Mouse (Mus musculus) thymus, postnatal 0 days (tissue): ENCODE data around the gene Atf4. TPM values are rescaled to one million over a fixed set of nuclear protein-coding genes. Genes with fewer than 3 reads are reported as not detected.

Experiments
- DNase-seq: peaks from one replicate; pipeline ENCODE4 v3.0.0-alpha.2; 2015; ENCODE audit warnings: low spot score
- polyA plus RNA-seq: library from polyadenylated mRNA; unstranded; fragments of >200 nt; fragmentation: Nextera tagmentation; extraction: Ambion mirVana; gene quantifications from 2 replicates; pipeline ENCODE4 v1.2.1, GENCODE M21; 2015

Atf4 gene
- 103 and 106 TPM in 2 replicates for polyA plus RNA-seq

GRCm38 (mm10) chr15:80254847-80255645, at the start of gene Atf4:
Gene Atf4 (plus strand): TSS chr15:80255184.
- peak; percentile 100 for DNase-seq

- no peak for DNase-seq
These were observed 48.9 kb upstream of the Atf4 start for GRCm38 (mm10) chr15:80206057-80206565.

- DNase-seq: no peak
These were observed 46.5 kb upstream of the Atf4 start for GRCm38 (mm10) chr15:80208446-80208845.

- DNase-seq: no peak
These were observed 41.3 kb upstream of the Atf4 start for GRCm38 (mm10) chr15:80213688-80214087.

GRCm38 (mm10) chr15:80215716-80216479, 39.1 kb upstream of the Atf4 start:
- peak; percentile 59 for DNase-seq

- no peak for DNase-seq
These were observed 38.5 kb upstream of the Atf4 start for GRCm38 (mm10) chr15:80216480-80216820.

- DNase-seq: no peak
These were observed 37.5 kb upstream of the Atf4 start for GRCm38 (mm10) chr15:80217476-80217875.

- DNase-seq: peak; percentile 74
These were observed 35.8 kb upstream of the Atf4 start for GRCm38 (mm10) chr15:80219211-80219610.

GRCm38 (mm10) chr15:80219705-80220657, 35.0 kb upstream of the Atf4 start:
- no peak for DNase-seq

- DNase-seq: no peak
These were observed 34.0 kb upstream of the Atf4 start for GRCm38 (mm10) chr15:80221031-80221430.

GRCm38 (mm10) chr15:80223751-80224150, 31.2 kb upstream of the Atf4 start:
- DNase-seq: no peak

- DNase-seq: peak; percentile 84
These were observed 29.8 kb upstream of the Atf4 start for GRCm38 (mm10) chr15:80225208-80225607.

GRCm38 (mm10) chr15:80225796-80226195, 29.2 kb upstream of the Atf4 start:
- DNase-seq: peak; percentile 67

GRCm38 (mm10) chr15:80228071-80228800, 26.7 kb upstream of the Atf4 start:
- no peak for DNase-seq

GRCm38 (mm10) chr15:80232331-80232730, 22.7 kb upstream of the Atf4 start:
- DNase-seq: no peak

GRCm38 (mm10) chr15:80233053-80233452, 21.9 kb upstream of the Atf4 start:
- no peak for DNase-seq

GRCm38 (mm10) chr15:80233733-80234509, 21.1 kb upstream of the Atf4 start, which contains the start of gene Mief1:
Gene Mief1 (plus strand): TSS chr15:80234018.
- DNase-seq: peak; percentile 100

- no peak for DNase-seq
These were observed 19.4 kb upstream of the Atf4 start, which contains the start of gene AC140267.1 for GRCm38 (mm10) chr15:80235535-80235934. Gene AC140267.1 (plus strand): TSS chr15:80235835.

GRCm38 (mm10) chr15:80248135-80248534, 6.8 kb upstream of the Atf4 start:
- DNase-seq: no peak
